Mouse (Mus musculus): ENCODE data around the gene Ccdc163.
A peak's percentile ranks its signal among the peaks of the same experiment; 100 is the strongest.
"Not testable (repeated sequence)": the region's sequence is repeated elsewhere in the genome, so short reads cannot be mapped to it uniquely, and the experiment has no call there.

Gene Ccdc163

GRCm38 (mm10) chr4:116708201-116708764 lies at the start of gene Ccdc163, which contains the start of gene Mmachc:
Gene Ccdc163 (plus strand): TSS chr4:116708509.
Gene Mmachc (minus strand): TSS chr4:116708406.
- DNase-seq (ENCODE audit: low read depth, low spot score): peak; percentile 98

DNA sequence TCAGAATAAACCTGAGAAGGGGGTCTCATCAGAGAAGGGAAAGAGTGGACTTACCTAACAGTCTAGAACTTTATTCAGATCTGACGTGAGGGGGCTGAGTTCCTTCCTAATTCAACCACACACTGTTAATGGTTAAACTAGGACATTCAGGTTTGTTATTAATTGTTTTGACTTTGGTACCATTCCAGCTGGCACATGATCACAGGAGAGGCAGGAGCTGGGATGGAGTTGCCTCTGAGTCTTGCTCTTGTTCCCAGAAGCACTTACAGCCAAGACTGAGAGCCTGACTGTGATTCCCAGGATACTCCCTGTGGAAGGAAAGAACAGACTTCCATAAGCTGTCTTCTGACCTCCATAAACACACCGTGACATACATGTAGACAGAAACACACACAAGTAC lies 48.8 kb upstream of the Ccdc163 start:
- no peak for DNase-seq (ENCODE audit: low read depth, low spot score)

DNA sequence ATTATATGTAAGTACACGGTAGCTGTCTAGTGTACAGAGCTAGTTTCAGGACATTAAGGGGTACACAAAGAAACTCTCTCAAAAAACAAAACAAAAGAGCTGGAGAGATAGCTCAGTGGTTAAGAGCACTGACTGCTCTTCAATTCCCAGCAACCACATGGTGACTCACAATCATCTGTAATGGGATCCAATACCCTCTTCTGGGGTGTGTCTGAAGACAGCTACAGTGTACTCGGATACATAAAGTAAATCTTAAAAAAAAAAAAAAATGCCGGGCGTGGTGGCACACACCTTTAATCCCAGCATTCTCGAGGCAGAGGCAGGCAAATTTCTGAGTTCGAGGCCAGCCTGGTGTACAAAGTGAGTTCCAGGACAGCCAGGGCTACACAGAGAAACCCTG lies 48.4 kb upstream of the Ccdc163 start:
- DNase-seq (ENCODE audit: low read depth, low spot score): not testable (repeated sequence)

GRCm38 (mm10) chr4:116660829-116661228 lies 47.5 kb upstream of the Ccdc163 start:
- no peak for DNase-seq (ENCODE audit: low read depth, low spot score)

DNA sequence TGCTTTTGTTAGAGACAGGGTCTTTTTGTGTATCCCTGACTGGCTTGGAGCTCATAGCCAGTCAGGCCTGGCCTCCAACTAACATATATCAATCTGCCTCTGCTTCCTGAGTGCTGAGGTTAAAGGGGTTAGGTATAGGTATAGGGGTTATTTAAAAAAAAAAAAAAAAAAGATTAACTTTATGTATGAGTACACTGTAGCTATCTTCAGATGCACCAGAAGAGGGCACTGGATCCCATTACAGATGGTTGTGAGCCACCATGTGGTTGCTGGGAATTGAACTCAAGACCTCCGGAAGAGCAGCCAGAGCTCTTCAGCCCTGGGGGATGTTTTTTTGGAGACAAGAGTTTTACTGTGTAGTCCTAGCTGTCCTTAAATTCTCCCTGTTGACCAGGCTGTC lies 46.3 kb upstream of the Ccdc163 start:
- DNase-seq (ENCODE audit: low read depth, low spot score): no peak

DNA sequence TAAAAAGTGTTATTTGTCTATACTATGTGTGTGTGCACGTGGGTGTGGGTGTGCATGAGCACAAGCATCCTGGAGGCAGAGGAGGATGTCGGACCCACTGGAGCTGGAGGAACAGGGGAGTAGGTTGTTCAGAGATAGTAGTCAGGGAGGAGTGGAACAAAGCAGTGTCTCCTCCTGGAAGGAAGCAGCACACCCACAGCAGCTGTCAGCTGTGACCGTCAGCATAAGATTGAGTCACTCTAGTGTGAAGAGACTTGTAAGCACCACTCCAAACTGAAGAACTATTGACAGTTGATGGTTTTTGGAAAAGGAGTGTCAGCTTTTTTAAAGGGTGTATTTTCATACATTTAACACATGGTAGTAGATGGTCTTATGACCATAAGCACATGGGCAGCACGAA lies 41.7 kb upstream of the Ccdc163 start:
- DNase-seq (ENCODE audit: low read depth, low spot score): no peak

- DNase-seq (ENCODE audit: low read depth, low spot score): no peak
These were observed 40.2 kb upstream of the Ccdc163 start for GRCm38 (mm10) chr4:116668145-116668544.

GRCm38 (mm10) chr4:116669291-116669690 lies 39.0 kb upstream of the Ccdc163 start:
- peak; percentile 38 for DNase-seq (ENCODE audit: low read depth, low spot score)

DNA sequence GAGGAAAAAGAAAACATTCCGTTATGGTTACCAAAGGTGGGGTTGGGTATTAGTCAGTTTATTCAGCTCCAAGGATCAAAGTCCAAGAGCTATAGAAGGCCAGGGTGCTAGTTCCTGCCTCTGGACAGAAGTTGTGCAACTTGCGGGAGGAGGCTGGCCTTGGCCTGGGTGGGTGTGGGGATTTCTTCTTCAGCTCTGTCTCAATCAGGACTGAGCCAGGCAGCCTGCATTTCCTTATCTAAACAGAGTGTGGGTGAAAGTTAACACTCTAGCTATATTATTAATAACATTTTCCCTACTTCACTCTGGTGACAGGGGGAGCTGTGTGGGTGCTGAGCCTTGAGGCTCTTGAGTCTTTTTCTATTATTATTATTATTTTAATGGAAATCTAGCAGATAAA lies 35.5 kb upstream of the Ccdc163 start:
- no peak for DNase-seq (ENCODE audit: low read depth, low spot score)

GRCm38 (mm10) chr4:116674761-116675160 lies 33.5 kb upstream of the Ccdc163 start:
- DNase-seq (ENCODE audit: low read depth, low spot score): not testable (repeated sequence)

- DNase-seq (ENCODE audit: low read depth, low spot score): no peak
These were observed 32.3 kb upstream of the Ccdc163 start for GRCm38 (mm10) chr4:116676027-116676426.

DNA sequence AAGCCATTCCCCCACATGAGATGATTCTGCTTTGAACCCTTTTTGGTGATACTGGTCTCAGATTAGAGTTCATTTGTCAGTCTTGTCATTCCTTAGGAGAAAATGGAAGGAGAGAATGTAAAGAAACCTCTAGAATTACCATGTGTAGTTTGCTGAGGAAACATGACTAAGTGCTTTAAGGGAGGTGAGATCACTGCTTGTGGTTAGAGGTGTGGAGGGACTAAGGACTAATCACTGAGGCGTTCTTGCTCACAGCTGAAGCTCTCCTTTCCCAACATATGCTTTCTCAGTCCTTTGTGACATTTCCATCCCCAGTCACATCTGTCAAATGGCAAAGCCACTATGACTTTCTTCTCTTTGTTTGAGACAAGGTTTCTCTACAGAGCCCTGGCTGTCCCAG lies 30.5 kb upstream of the Ccdc163 start:
- DNase-seq (ENCODE audit: low read depth, low spot score): no peak

- DNase-seq (ENCODE audit: low read depth, low spot score): no peak
These were observed 29.2 kb upstream of the Ccdc163 start for GRCm38 (mm10) chr4:116679141-116679540.

DNA sequence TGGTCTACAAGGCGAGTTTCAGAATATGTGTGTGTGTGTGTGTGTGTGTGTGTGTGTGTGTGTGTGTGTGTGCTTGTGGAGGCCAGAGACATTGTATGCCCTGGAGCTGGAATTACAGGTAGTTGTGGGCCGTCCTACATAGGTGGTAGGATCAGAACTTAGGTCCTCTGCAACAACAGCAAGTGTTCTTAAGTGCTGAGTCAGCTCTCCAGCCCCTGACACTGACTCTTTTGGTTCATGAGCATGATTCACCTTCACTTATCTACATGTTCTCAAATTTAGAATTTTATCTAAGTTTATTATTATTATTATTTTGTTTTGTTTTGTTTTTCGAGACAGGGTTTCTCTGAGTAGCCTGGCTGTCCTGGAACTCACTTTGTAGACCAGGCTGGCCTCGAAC lies 27.8 kb upstream of the Ccdc163 start:
- DNase-seq (ENCODE audit: low read depth, low spot score): not testable (repeated sequence)

DNA sequence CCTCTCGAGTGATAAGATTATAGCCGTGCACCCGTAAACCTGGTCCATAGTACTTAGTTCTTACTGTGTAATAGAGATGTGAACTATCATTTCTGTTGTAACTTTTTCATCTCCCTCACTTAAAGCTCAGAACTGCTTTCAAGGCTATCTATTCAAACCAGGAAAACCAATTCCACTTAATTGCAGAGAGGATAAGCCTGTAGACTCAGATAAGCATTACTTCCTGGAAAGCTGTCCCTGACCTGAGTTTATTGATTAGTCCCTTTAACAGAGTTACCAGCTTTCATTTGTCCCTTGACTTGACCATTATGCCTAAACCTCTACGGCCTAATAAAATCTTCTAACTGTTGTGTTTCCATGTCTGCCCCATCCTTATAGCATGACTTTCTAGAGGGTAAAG lies 24.4 kb upstream of the Ccdc163 start:
- DNase-seq (ENCODE audit: low read depth, low spot score): no peak

DNA sequence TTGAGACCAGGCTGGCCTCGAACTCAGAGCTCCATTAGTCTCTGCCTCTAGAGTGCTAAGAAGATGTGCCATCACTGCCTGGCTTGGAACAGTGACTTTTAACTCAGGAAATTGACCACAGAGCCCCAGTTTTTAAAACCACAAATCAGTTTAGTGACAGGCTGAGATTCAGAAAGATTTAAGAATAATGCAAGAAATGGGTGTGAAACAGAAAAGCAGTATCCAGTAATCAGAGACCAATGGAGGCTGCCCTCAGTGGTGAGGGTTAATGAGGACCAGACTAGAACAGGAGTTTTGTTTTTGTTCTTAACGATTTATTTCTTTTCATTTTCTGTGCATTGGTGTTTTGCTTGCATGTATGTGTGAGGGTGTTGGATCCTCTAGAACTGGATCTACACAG lies 23.6 kb upstream of the Ccdc163 start:
- no peak for DNase-seq (ENCODE audit: low read depth, low spot score)

GRCm38 (mm10) chr4:116685402-116686061 lies 22.8 kb upstream of the Ccdc163 start, which contains the start of gene Prdx1:
Gene Prdx1 (plus strand): TSS chr4:116685544.
- peak; percentile 97 for DNase-seq (ENCODE audit: low read depth, low spot score)

DNA sequence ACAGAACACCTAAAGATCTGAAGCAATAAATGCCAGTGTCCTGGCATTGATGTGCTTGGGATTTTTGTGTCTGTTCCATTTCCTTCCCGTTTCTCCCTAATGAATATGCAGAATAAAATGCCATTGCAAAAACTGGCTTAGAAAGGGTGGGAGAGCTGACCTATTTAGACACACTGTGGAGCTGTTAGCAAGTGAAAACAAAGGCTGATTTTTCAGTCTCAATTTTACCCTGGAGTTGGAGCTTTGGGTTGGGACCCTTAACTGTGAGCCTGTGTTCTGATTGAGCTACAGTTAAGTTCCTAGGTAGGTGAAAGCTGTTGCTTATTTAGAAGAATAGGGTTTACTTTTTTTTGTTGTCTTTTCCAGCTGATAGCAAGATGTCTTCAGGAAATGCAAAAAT lies 21.3 kb upstream of the Ccdc163 start:
- DNase-seq (ENCODE audit: low read depth, low spot score): peak; percentile 43

DNA sequence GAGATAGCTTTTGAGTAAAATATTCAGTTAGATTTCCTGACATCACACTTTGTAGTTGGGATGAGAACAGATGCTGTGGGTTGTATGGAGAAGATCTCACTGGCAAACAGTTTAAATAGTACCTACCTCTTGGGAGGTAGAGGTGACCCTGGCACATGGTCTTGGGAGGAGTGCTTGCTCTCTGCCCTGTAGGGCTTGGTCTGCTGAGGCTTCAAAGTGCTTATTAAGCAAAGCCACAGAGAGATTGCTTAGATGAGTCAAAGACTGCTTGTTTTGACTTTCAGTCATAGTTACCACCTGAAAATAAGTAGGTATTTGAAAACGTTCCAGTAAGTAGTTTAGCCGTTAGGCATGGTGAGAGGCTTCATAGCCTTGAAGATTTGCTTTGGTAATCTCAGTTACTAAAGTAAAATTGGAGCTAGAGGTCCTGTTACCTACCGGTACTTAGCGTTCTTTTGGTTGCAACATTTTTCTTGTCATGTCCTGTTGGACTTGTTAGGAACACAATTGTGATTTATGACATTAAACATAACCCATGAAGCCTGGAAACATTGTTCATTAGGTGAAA lies 18.9 kb upstream of the Ccdc163 start:
- DNase-seq (ENCODE audit: low read depth, low spot score): no peak

DNA sequence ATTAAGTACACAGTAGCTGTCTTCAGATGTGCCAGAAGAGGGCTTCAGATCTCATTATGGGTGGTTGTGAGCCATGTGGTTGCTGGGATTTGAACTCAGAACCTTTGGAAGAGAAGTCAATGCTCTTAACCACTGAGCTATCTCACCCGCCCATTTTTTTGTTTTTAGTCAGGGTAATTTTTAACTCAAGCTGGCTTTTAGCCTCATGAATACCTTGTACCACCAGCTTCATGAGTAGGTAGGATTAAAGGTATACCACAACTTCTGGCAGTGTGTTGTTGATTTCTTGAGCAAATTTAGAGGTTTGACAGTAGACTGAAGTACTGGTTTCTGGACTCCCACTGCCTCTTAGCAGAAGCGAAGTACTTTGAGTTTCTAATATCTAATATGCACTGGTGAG lies 16.2 kb upstream of the Ccdc163 start:
- DNase-seq (ENCODE audit: low read depth, low spot score): no peak

DNA sequence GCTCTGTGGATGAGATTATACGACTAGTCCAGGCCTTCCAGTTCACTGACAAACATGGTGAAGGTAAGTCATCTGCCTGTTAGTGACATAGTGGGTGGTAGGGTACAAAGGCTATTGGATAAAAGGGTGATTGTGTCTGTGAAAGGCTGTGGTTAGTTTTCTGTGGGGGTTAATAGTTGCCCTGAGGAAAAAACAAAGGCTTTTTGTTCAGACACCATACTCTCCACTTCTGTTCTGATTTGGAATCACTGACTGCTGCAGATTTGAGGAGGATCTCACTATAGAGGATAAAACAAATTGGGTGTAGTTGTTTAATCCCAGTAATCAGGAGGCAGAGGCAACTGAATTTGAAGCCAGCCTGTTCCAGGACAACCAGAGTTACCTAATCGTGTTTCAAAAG lies 14.5 kb upstream of the Ccdc163 start:
- DNase-seq (ENCODE audit: low read depth, low spot score): peak; percentile 30

- DNase-seq (ENCODE audit: low read depth, low spot score): no peak
These were observed 9.5 kb upstream of the Ccdc163 start for GRCm38 (mm10) chr4:116698693-116699342.

DNA sequence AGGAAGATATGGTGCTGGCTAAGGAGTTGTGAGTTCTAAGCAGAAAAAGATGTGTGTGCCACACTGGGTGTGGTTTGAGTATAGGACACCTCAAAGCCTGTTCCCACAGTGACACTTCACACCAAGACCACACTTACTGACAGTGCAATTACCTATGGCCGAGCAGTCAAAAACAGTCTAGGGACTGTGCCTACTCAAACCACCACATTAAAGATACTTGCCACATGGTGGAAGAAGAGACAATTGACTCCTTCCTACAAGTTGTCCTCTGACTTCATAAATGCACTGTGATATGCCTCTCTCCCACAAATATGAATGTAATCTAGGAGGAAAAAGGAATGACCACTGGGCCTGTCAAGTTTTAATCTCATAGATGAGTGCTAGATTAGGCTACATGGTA lies 7.3 kb upstream of the Ccdc163 start:
- peak; percentile 33 for DNase-seq (ENCODE audit: low read depth, low spot score)

Measured in ZHBTc4 (cell line).